Mouse (Mus musculus) liver, adult 2 months (tissue): ENCODE measurements around the gene Fcgrt. TPM values are rescaled to one million over a fixed set of nuclear protein-coding genes. Genes with fewer than 3 reads are reported as not detected.

Experiments
- DNase-seq: peaks from one replicate; pipeline ENCODE4 v3.0.0-alpha.2; 2011; ENCODE audit warnings: low read depth, low spot score; ENCODE audit errors: extremely low read depth
- H3K27ac ChIP-seq: fragments of 200-500 bp; replicated peaks from 2 replicates; pipeline ENCODE4 v1.5.1; 2012; ENCODE audit warnings: low read depth, mild to moderate bottlenecking, control low read depth, inconsistent platforms, low read length; ENCODE audit not compliant: insufficient read depth
- H3K27me3 ChIP-seq: fragments of 200-500 bp; 2 replicates; pipeline ENCODE4 v1.6.1; 2012; ENCODE audit warnings: mild to moderate bottlenecking, moderate library complexity, low read length, inconsistent platforms; ENCODE audit not compliant: control insufficient read depth, insufficient read depth
- H3K36me3 ChIP-seq: fragments of 200-500 bp; 2 replicates; pipeline ENCODE4 v1.6.1; 2012; ENCODE audit warnings: low read length, inconsistent platforms; ENCODE audit not compliant: control insufficient read depth, insufficient read depth
- H3K4me1 ChIP-seq: fragments of 200-500 bp; 2 replicates; pipeline ENCODE4 v1.6.1; 2011; ENCODE audit warnings: low read length; ENCODE audit not compliant: control insufficient read depth, insufficient read depth
- H3K4me3 ChIP-seq: fragments of 200-500 bp; 2 replicates; pipeline ENCODE4 v1.5.1; 2011; ENCODE audit warnings: low read depth, mild to moderate bottlenecking, control low read depth, low read length, moderate library complexity; ENCODE audit not compliant: insufficient read depth
- H3K79me2 ChIP-seq: fragments of 200-500 bp; 2 replicates; pipeline ENCODE4 v1.6.1; 2012; ENCODE audit warnings: inconsistent platforms, mild to moderate bottlenecking, low read length, moderate library complexity; ENCODE audit not compliant: control insufficient read depth, insufficient read depth
- H3K9ac ChIP-seq: fragments of 200-500 bp; 2 replicates; pipeline ENCODE4 v1.6.1; 2012; ENCODE audit warnings: low read depth, mild to moderate bottlenecking, control low read depth, inconsistent platforms, low read length
- CTCF ChIP-seq: fragments of 200-500 bp; IDR thresholded peaks from 2 replicates; pipeline ENCODE4 v1.5.1; 2011; ENCODE audit warnings: low read depth, low read length, control low read depth
- POLR2A ChIP-seq: fragments of 200-500 bp; IDR thresholded peaks from 2 replicates; pipeline ENCODE4 v1.6.1; 2011; ENCODE audit warnings: low read length, control low read depth; ENCODE audit not compliant: insufficient read depth; ENCODE audit errors: extremely low read depth
- WGBS: fragments of 180-500 bp; shearing (Covaris S2); methylation state at CpG from one replicate; pipeline ENCODE4 v1.1.7; 2018; 5-methylcytosine and 5-hydroxymethylcytosine counted together
- polyA plus RNA-seq: library from polyadenylated mRNA; depleted of rRNA; stranded (reverse); fragments of >200 nt; gene quantifications from 2 replicates; pipeline ENCODE4 v1.2.3, GENCODE M21; 2012
- total RNA-seq: library from RNA; depleted of rRNA; stranded (reverse); fragments of >200 nt; gene quantifications from 2 replicates; pipeline ENCODE4 v1.2.3, GENCODE M21; 2014

The Fcgrt gene
- total and polyA plus RNA-seq, 2 experiments: 170 to 188 TPM

GRCm38 (mm10) chr7:45121404-45121803 is 17.8 kb upstream of the Fcgrt start:
- TF ChIP-seq POLR2A (no peak), CTCF (no peak)
- H3K36me3 ChIP-seq: peaks cover 23% of the 10 kb centered on the region; the same call in 1 of the 2 replicates
- 70% methylated on average over 8 of the region's 8 CpGs for WGBS
- no peak for DNase-seq
- no peak overlapping the region for H3K27ac ChIP-seq
- H3K4me3 ChIP-seq: no peak overlapping the region
- peaks cover 16% of the 10 kb centered on the region for H3K4me1 ChIP-seq
- H3K79me2 ChIP-seq: no peaks in the 10 kb centered on the region; the same call in 1 of the 2 replicates
- H3K9ac ChIP-seq: no peak overlapping the region
- H3K27me3 ChIP-seq: no peaks in the 10 kb centered on the region

DNA sequence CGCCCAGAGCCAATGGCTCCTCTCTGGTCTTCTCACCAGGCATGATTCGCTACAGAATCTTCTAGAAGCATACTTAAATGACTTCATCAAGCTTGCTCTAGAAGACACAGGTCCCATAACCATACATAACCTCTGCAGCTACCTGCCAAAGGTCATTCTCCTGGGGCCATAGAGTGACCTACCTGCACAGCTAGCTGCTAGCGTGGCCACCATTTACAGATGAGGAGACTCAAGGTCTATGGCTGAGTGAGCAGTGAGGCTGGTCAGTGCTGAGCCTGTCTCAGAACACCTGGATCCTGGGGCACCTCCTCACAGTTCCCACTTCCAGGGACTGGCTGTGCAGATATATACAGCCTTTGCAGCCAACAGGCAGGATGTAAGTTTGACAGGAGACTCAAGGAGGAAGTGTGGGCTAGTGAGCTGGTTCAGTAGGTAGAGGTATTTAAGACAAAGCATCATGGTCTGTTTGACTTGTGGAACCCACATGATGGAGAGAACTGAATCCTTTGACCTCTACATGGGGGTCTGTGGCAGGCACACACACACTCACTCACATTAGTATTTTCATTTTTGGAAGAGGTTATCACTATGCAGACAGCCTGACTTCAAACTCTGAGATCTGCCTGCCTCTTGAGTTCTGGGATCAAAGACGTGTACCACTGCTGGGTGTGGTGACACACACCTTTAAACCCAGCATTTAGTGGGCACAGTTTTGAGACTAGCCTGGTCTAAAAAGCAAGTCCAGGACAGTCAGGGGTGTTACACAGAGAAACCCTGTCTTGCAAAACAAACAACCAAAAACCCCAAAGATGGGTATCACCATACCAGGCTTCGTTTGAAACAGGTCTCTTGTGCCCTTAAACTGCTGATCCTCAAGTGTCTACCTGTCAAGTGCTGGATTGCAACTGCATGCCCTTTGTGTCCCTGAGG is 16.4 kb upstream of the Fcgrt start:
- Histone ChIP-seq H3K4me3 (no peak overlapping the region), H3K9ac (no peak overlapping the region), H3K27ac (no peak overlapping the region), H3K4me1 (peaks cover 12% of the 10 kb centered on the region), H3K79me2 (no peaks in the 10 kb centered on the region; the same call in 1 of the 2 replicates), H3K27me3 (no peaks in the 10 kb centered on the region), H3K36me3 (peaks cover 12% of the 10 kb centered on the region; the same call in 1 of the 2 replicates)
- TF ChIP-seq POLR2A: no peak
- no peak for TF ChIP-seq CTCF
- 81% methylated on average over 5 of the region's 5 CpGs for WGBS
- DNase-seq: no peak

- DNase-seq: no peak
- Histone ChIP-seq H3K9ac (no peak overlapping the region), H3K36me3 (peaks cover 12% of the 10 kb centered on the region; the same call in 1 of the 2 replicates), H3K27me3 (no peaks in the 10 kb centered on the region), H3K4me1 (peaks cover 9% of the 10 kb centered on the region), H3K4me3 (no peak overlapping the region), H3K79me2 (no peaks in the 10 kb centered on the region), H3K27ac (no peak overlapping the region)
- TF ChIP-seq CTCF (no peak), POLR2A (no peak)
- 67% methylated on average over 6 of the region's 6 CpGs for WGBS
Measured at GRCm38 (mm10) chr7:45118336-45118735, 14.7 kb upstream of the Fcgrt start.

DNA sequence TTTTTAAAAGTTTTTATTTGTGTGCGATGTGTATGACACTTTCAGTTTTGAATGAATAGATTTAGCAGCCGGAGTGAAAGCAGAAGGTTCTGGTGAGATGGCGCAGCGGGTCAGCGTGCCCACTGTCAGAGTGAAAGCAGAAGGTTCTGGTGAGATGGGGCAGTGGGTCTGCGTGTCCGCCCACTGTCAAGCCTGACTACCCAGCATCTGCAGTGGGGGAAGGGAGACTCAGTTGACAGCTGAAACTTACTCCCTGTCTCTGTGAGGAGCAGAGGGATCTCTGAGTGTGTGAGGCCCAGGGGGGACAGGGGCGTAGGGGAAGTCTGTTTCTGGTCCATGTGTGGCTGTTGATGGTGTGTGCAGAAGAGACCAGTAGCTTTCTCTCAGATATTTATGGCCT is 13.9 kb upstream of the Fcgrt start:
- TF ChIP-seq CTCF (no peak), POLR2A (no peak)
- Histone ChIP-seq H3K27ac (no peak overlapping the region), H3K9ac (no peak overlapping the region), H3K79me2 (no peaks in the 10 kb centered on the region), H3K27me3 (no peaks in the 10 kb centered on the region), H3K4me3 (no peak overlapping the region), H3K36me3 (peaks cover 7% of the 10 kb centered on the region; the same call in 1 of the 2 replicates), H3K4me1 (peaks cover 2% of the 10 kb centered on the region)
- no peak for DNase-seq
- 91% methylated on average over 8 of the region's 8 CpGs for WGBS

DNA sequence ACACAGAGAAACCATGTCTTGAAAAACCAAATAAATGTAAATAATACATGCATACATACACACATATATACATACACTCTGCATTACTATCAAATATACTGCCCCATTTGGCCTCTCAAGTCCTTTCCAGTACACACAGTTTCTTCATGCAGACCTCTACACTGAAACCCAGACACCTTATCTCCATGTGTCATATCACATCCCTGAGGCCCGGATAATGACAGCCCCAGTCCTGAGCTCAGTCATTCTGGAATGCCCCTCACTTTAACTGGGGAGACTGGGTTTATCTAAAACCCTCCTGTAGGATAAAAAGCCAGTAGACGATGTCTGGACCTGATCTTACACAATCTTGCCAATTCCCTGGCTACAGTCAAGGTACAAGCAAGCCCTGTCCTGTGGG is 9.8 kb upstream of the Fcgrt start:
- no peak for DNase-seq
- Histone ChIP-seq H3K4me1 (no peaks in the 10 kb centered on the region), H3K79me2 (no peaks in the 10 kb centered on the region), H3K4me3 (no peak overlapping the region), H3K27ac (no peak overlapping the region), H3K27me3 (no peaks in the 10 kb centered on the region), H3K36me3 (no peaks in the 10 kb centered on the region), H3K9ac (no peak overlapping the region)
- no peak for TF ChIP-seq CTCF
- 71% methylated on average over 2 of the region's 2 CpGs for WGBS

DNA sequence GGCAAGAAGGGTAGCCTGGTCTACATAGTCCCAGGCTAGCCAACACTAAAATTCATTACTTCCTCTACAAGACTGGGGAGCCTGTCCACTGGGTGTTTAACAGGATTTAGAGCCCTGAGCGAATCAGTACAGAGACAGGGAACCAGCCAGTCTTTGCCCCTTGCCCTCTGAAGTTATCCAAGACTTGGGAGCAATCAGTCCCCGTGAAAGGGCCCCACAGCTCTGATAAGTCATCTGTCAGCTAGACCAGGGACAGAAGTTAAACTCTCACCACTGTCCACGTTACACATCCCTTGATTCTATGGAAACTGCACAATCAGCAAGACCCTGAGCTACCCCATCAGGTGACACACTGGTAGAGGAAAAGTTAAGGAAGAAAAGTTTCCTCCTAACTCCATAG is 8.9 kb upstream of the Fcgrt start:
- H3K27me3 ChIP-seq: no peaks in the 10 kb centered on the region
- H3K9ac ChIP-seq: no peak overlapping the region
- H3K27ac ChIP-seq: no peak overlapping the region
- no peak overlapping the region for H3K4me3 ChIP-seq
- 70% methylated on average over 3 of the region's 3 CpGs for WGBS
- H3K79me2 ChIP-seq: no peaks in the 10 kb centered on the region
- TF ChIP-seq CTCF (no peak), POLR2A (no peak)
- no peaks in the 10 kb centered on the region for H3K36me3 ChIP-seq
- DNase-seq: no peak
- H3K4me1 ChIP-seq: no peaks in the 10 kb centered on the region
